Mouse (Mus musculus) gastrocnemius, postnatal 4 days (tissue): ENCODE measurements around the gene Krtdap. TPM values are rescaled to one million over a fixed set of nuclear protein-coding genes. Genes with fewer than 3 reads are reported as not detected.
"Not testable (repeated sequence)": the region's sequence is repeated elsewhere in the genome, so short reads cannot be mapped to it uniquely, and the experiment has no call there.

Source experiments
- DNase-seq, 2 experiments: peaks; one replicate each; pipeline ENCODE4 v3.0.0; 2021 to 2022; ENCODE audit warnings: low spot score in 2 of 2, mixed read lengths in 2 of 2
- total RNA-seq, 2 experiments: library from RNA; stranded (reverse); gene quantifications; 2 replicates each; pipeline ENCODE4 v1.2.3; 2021

The Krtdap gene
- total RNA-seq, 2 experiments from 2014 or later, result 13.2 to 13.9 TPM

- DNase-seq, result no peak
Measured at GRCm38 (mm10) chr7:30785721-30786546, 1.8 kb upstream of the Krtdap start.

DNA sequence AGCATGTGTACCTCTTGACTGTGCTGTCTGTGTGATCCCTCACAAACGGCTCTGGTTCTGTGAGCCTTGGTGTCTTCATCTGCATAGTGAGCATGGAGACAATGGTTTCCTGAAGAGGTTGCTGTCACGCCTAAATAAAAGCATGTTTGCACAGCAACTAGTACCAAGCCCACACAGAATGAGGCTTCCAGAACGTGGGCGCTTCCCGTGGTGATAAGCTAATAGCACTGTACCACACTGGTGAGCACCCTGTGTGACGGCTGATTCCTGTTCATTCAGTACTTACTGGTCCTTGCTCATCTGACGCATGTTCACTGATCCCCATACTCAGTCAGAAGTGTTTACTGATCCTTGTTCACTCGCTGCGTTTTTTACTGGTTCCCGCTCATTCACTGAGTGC is 2.4 kb downstream of the Krtdap start:
- DNase-seq, result no peak

- DNase-seq, result no peak
Measured at GRCm38 (mm10) chr7:30791921-30792320, 4.2 kb downstream of the Krtdap start.

DNA sequence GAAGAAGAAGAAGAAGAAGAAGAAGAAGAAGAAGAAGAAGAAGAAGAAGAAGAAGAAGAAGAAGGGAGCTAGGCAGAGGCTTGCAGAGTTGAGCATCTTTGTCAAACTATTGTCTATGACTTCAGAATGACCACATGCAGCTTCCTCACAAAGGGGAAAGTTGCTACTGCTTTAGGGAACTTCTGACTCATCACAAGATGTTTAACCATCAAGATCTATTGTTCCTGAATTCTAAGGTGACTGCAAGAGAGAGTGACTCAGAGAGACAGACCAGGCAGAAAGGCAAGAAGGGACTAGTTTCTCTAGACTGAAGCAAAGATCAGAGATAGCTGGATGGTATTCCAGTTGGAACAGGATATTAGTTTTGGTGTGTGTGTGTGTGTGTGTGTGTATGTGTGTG is 7.2 kb downstream of the Krtdap start:
- no peak for DNase-seq

DNA sequence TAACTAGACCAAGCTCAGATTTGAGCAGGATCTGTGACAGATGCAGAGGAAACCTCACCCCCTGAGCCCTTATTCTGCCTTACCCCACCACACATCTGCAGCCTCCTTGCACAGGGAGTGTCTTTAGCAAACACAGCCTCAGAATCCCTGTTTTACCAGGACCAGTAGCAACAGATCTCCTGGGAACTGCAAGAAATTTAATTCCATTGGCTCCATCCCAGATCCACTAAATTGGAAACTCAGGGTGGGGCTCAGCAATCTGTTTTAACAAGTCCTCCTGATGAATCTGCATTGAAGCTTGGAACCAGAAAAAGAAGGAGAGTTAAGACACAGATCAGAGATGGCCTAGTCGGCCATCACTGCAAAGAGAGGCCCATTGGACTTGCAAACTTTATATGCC is 9.1 kb downstream of the Krtdap start:
- DNase-seq, result no peak

DNA sequence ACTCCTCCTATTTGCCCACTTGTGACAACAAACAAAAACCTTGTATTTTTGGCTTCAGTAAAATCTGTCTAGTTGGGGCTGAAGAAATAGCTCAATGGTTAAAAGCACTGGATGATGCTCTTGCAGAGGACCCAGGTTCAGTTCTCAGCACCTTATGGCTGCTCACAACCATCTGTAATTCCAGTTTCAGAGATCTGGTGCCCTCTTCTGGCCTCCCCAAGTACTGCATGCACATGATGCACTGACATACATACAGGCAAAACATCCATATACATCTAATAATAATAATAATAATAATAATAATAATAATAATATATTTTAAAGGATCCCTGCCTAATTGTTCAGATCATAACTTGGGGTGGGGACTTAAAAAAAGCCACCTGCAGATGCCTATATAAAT is 13.0 kb downstream of the Krtdap start:
- DNase-seq, result no peak

DNA sequence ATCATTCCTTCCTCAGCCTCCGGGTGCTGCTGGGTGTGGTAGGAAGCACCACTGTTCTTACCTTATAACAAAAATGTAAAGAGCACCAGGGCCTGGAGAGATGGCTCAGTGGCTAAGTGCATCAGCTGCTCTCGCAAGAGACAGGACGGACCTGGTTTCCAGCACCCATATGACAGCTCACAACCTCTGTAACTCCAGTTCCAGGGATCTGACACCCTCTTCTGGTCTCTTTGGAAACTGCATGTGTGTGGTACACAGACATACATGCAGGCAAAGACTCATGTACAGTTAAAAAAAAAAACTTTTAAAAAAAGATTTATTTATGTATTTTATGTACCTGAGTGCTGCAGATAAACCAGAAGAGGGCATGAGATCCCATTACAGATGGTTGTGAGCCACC is 15.6 kb downstream of the Krtdap start:
- no peak for DNase-seq

- no peak for DNase-seq
Measured at GRCm38 (mm10) chr7:30804026-30804715, 16.5 kb downstream of the Krtdap start.

DNA sequence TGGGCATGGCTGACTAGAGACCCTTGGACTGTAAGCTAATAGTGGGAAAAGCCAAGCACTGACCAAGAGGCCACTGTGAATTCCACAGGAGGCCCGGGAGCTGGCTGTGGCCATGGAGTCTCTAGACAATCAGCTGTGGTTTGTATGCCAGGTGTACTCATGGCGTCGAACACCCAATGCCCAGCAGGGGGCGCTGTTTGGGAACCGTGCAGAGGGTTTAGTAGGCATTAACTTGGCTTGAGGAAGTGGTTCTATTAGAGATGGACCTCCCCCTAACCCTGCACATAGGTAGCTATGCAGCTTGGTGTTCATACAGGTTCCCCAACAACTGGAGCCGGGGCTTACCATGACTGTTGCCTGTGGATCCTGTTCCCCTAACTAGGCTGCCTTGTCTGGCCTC is 18.2 kb downstream of the Krtdap start:
- DNase-seq, result no peak

- DNase-seq, result no peak
Measured at GRCm38 (mm10) chr7:30810319-30810718, 22.6 kb downstream of the Krtdap start.

DNA sequence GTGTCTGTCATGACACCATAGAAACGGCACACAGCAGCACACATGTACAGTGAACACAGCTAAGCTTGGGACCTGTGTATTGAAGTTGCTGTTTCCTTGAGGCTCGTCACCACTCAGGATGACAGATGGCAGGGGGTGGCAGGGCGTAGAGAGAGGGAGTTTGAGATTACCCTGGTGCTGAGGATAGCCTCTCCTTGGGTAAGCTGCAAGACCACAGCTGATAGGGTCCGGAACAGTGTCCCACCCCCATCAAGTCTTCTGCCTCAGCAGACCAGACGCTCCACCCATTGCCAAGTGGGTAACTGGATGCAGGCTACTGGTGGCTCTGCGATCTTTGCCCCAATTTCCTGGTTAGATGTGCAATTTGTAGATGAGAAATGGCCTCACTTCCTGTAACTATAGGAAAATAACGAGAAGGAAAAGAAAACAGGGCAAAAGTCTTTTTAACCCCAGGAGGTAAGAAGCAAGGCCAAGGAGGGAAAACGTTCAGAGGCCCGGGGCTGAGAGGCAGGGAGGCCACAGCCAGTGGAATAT is 24.1 kb downstream of the Krtdap start:
- no peak for DNase-seq

DNA sequence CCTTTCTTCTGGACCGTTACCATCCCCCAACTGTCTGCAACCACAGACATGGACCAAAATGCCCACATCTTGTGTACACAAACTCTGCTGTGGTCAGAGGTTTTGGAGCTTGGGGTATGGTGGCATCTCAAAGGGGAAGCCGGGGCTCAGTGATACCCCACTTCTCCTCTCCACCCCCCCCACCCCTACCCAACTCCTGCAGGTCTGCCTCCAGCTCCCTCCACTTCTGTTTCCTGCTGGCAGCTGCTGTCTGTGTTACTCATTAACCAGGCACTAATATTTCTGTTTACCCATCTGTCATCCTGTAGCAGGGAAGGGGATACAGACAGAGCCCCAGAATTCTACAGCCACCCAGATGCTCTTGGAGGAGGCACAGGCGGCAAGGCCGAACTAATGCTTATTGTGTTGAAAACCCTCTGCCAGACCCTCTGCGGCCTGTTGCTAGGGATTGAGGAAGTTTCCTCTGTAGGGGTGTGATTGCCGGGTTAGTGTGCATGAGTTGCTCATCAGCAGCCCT is 24.7 kb downstream of the Krtdap start:
- DNase-seq, result no peak

- no peak for DNase-seq
Measured at GRCm38 (mm10) chr7:30820131-30820530, 32.4 kb downstream of the Krtdap start.

DNA sequence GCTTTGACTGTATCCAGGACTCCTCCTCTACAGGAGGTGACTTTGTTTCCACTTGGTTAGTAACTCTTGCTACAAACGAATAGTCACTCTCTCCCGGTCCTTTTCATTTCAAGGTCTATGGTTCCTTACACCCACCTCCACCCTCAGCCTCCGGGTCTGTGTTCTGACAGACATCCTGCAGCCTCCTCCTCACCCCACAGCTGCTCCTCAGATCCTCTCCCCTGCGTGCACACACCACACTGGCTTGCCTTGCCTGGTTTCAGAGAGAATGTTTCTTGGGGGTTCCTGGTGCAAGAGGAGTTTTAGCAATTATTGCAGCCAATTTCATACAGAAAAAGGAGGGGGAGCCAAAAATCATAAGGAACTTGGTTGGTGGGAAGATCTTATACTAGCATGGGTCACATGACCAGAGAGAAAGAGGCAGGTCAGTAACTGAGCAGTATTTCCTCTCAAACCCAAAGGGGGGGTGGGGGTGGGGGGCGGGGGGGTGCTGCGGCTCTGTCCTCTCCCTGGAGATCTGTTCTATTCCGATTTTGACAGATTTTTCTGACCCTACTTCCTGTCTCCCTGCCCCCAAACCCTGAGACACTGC is 33.3 kb downstream of the Krtdap start:
- DNase-seq, result no peak

GRCm38 (mm10) chr7:30821532-30821931 is 33.8 kb downstream of the Krtdap start:
- DNase-seq, result no peak

DNA sequence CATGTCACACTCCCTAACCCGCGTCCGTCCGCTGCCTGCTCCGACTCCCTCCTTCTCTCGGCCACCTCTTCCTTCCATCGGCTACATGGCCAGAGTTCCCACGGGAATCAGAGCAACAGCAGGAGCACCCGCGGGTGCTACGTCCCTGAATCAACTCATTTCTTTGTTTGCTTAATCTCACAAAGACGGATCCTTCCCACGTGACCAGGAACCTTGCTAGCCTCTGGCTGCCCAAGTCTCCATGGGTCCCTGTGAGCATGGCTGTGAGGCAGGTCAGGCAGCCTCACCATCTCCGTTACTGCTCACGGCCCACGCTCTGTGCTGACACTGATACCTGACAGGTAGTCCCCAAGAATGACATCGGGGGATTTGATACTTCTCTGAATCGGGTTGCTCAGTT is 36.0 kb downstream of the Krtdap start, which contains the start of gene Ffar2:
Gene Ffar2, minus strand, starts transcription at position 101 of the 400 bp plus-strand sequence.
- DNase-seq, result no peak

DNA sequence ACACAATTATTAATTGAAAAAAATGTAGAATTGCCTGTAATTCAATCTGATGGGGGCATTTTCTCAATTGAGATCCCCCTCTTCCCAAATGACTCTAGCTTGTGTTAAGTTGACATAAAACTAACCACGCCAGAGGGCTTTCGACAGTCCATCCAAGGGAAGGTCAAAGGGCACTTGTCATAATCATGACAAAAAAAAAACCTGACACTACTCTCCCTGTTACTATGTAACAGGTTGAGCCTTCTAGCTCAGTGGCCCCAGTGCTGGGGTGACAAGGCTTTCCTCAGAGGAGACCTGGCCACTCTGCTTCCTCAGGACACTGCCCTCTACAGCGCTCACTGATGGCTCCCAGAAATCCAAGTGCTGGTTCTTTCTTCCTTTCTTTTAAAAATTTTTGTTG is 36.6 kb downstream of the Krtdap start:
- no peak for DNase-seq

- no peak for DNase-seq
Measured at GRCm38 (mm10) chr7:30826660-30827059, 39.0 kb downstream of the Krtdap start.

- not testable (repeated sequence) for DNase-seq
Measured at GRCm38 (mm10) chr7:30828871-30829270, 41.2 kb downstream of the Krtdap start.

GRCm38 (mm10) chr7:30829428-30829827 is 41.7 kb downstream of the Krtdap start:
- no peak for DNase-seq

GRCm38 (mm10) chr7:30832261-30832660 is 44.6 kb downstream of the Krtdap start:
- no peak for DNase-seq

- not testable (repeated sequence) for DNase-seq
Measured at GRCm38 (mm10) chr7:30832684-30833083, 45.0 kb downstream of the Krtdap start.
